Mouse (Mus musculus) hindbrain, embryonic 14.5 days (tissue): ENCODE measurements around the gene Pkd2l1. TPM values are rescaled to one million over a fixed set of nuclear protein-coding genes. Genes with fewer than 3 reads are reported as not detected.

Source experiments
- ATAC-seq: fragments of 200-750 bp; cut with Nextera tagmentation; 2 replicates; pipeline ENCODE4 v1.8.0; 2017; ENCODE audit warnings: moderate number of reproducible peaks, mild to moderate bottlenecking, moderate TSS enrichment, moderate library complexity; ENCODE audit not compliant: low FRiP score
- DNase-seq: peaks from one replicate; pipeline ENCODE4 v3.0.0-alpha.2; 2015; ENCODE audit warnings: low spot score
- H3K27ac ChIP-seq: fragments of 300-500 bp; sonication (generic); 2 replicates; pipeline ENCODE4 v1.5.1; 2014; ENCODE audit warnings: mild to moderate bottlenecking, moderate library complexity
- H3K27me3 ChIP-seq: fragments of 300-500 bp; sonication (generic); 2 replicates; pipeline ENCODE4 v1.6.1; 2014; ENCODE audit warnings: mild to moderate bottlenecking, low read length, mixed read lengths; ENCODE audit not compliant: control insufficient read depth, insufficient read depth
- H3K36me3 ChIP-seq: fragments of 300-500 bp; sonication (generic); replicated peaks from 2 replicates; pipeline ENCODE4 v1.6.1; 2014; ENCODE audit not compliant: control insufficient read depth, insufficient read depth
- H3K4me1 ChIP-seq: fragments of 300-500 bp; sonication (generic); replicated peaks from 2 replicates; pipeline ENCODE4 v1.6.1; 2014; ENCODE audit warnings: antibody characterized with exemption, low read length, mixed read lengths; ENCODE audit not compliant: control insufficient read depth, insufficient read depth
- H3K4me2 ChIP-seq: fragments of 300-500 bp; sonication (generic); replicated peaks from 2 replicates; pipeline ENCODE4 v1.6.1; 2014; ENCODE audit warnings: mild to moderate bottlenecking, moderate library complexity
- H3K4me3 ChIP-seq: fragments of 300-500 bp; sonication (generic); replicated peaks from 2 replicates; pipeline ENCODE4 v1.5.1; 2014; ENCODE audit warnings: mild to moderate bottlenecking, low read length
- H3K9ac ChIP-seq: fragments of 300-500 bp; sonication (generic); 2 replicates; pipeline ENCODE4 v1.6.1; 2014
- H3K9me3 ChIP-seq: fragments of 300-500 bp; sonication (generic); 2 replicates; pipeline ENCODE4 v1.6.1; 2016; ENCODE audit warnings: low read length; ENCODE audit not compliant: control insufficient read depth
- WGBS: fragments of 180-500 bp; shearing (Covaris S2); extraction: QIAGEN DNeasy Blood & Tissue Kit; methylation state at CpG from one replicate; pipeline ENCODE4 v1.1.7; 2014; 5-methylcytosine and 5-hydroxymethylcytosine counted together
- polyA plus RNA-seq: library from polyadenylated mRNA; unstranded; fragments of >200 nt; fragmentation: Nextera tagmentation; extraction: Ambion mirVana; gene quantifications from 2 replicates; pipeline ENCODE4 v1.2.1, GENCODE M21; 2014

Gene Pkd2l1
- polyA plus RNA-seq, 1 experiment from 2014 or later = 0.43 TPM

GRCm38 (mm10) chr19:44180502-44180901 lies 11.7 kb downstream of the Pkd2l1 start:
- no peak overlapping the region for H3K4me2 ChIP-seq
- H3K9me3 ChIP-seq = 0 out of 2 replicates have a peak, but pooled peaks cover 13% of the 10 kb centered on the region
- H3K4me3 ChIP-seq = no peak overlapping the region
- no peak for ATAC-seq
- H3K27ac ChIP-seq = no peak overlapping the region
- H3K9ac ChIP-seq = no peak overlapping the region
- H3K4me1 ChIP-seq = no peaks in the 10 kb centered on the region
- no peaks in the 10 kb centered on the region for H3K36me3 ChIP-seq
- WGBS = 91% methylated on average over 1 of the region's 1 CpGs
- H3K27me3 ChIP-seq = no peaks in the 10 kb centered on the region
- no peak for DNase-seq

- Histone ChIP-seq H3K4me3 (no peak overlapping the region), H3K27me3 (no peaks in the 10 kb centered on the region), H3K9ac (no peak overlapping the region), H3K27ac (no peak overlapping the region), H3K36me3 (no peaks in the 10 kb centered on the region), H3K9me3 (0 out of 2 replicates have a peak, but pooled peaks cover 13% of the 10 kb centered on the region), H3K4me1 (no peaks in the 10 kb centered on the region), H3K4me2 (no peak overlapping the region)
- DNase-seq = no peak
- no peak for ATAC-seq
- 92% methylated on average over 3 of the region's 3 CpGs for WGBS
These were observed 15.5 kb downstream of the Pkd2l1 start for GRCm38 (mm10) chr19:44176741-44177140.

GRCm38 (mm10) chr19:44174835-44175234 lies 17.4 kb downstream of the Pkd2l1 start:
- no peak overlapping the region for H3K4me2 ChIP-seq
- 0 out of 2 replicates have a peak, but pooled peaks cover 13% of the 10 kb centered on the region for H3K9me3 ChIP-seq
- DNase-seq (no peak), ATAC-seq (no peak)
- WGBS = 73% methylated on average over 8 of the region's 8 CpGs
- no peak overlapping the region for H3K9ac ChIP-seq
- H3K4me3 ChIP-seq = no peak overlapping the region
- no peaks in the 10 kb centered on the region for H3K27me3 ChIP-seq
- H3K4me1 ChIP-seq = no peaks in the 10 kb centered on the region
- no peaks in the 10 kb centered on the region for H3K36me3 ChIP-seq
- no peak overlapping the region for H3K27ac ChIP-seq

- DNase-seq (peak; percentile 73), ATAC-seq (no peak)
- Histone ChIP-seq H3K36me3 (no peaks in the 10 kb centered on the region), H3K4me3 (no peak overlapping the region), H3K9me3 (no peaks in the 10 kb centered on the region), H3K9ac (no peak overlapping the region), H3K27ac (no peak overlapping the region), H3K27me3 (no peaks in the 10 kb centered on the region), H3K4me1 (no peaks in the 10 kb centered on the region), H3K4me2 (no peak overlapping the region)
- WGBS = 16% methylated on average over 3 of the region's 3 CpGs
These were observed 30.7 kb downstream of the Pkd2l1 start for GRCm38 (mm10) chr19:44161515-44161914.

GRCm38 (mm10) chr19:44159386-44159785 lies 32.9 kb downstream of the Pkd2l1 start:
- Histone ChIP-seq H3K4me3 (no peak overlapping the region), H3K9ac (no peak overlapping the region), H3K36me3 (no peaks in the 10 kb centered on the region), H3K9me3 (no peaks in the 10 kb centered on the region), H3K4me2 (no peak overlapping the region), H3K27me3 (no peaks in the 10 kb centered on the region), H3K4me1 (no peaks in the 10 kb centered on the region), H3K27ac (no peak overlapping the region)
- DNase-seq (no peak), ATAC-seq (no peak)
- WGBS = 86% methylated on average over 3 of the region's 3 CpGs

- no peak for ATAC-seq
- Histone ChIP-seq H3K4me1 (no peaks in the 10 kb centered on the region), H3K9me3 (no peaks in the 10 kb centered on the region), H3K27me3 (no peaks in the 10 kb centered on the region), H3K36me3 (no peaks in the 10 kb centered on the region), H3K9ac (no peak overlapping the region), H3K4me3 (no peak overlapping the region), H3K27ac (no peak overlapping the region), H3K4me2 (no peak overlapping the region)
- no peak for DNase-seq
- WGBS = 94% methylated on average over 10 of the region's 10 CpGs
These were observed 35.2 kb downstream of the Pkd2l1 start for GRCm38 (mm10) chr19:44157005-44157404.

- no peak for ATAC-seq
- H3K27me3 ChIP-seq = no peaks in the 10 kb centered on the region; the same call in 1 of the 2 replicates
- no peaks in the 10 kb centered on the region for H3K9me3 ChIP-seq
- H3K4me3 ChIP-seq = no peak overlapping the region
- 86% methylated on average over 5 of the region's 5 CpGs for WGBS
- H3K36me3 ChIP-seq = no peaks in the 10 kb centered on the region
- no peak overlapping the region for H3K9ac ChIP-seq
- H3K4me2 ChIP-seq = no peak overlapping the region
- H3K27ac ChIP-seq = no peak overlapping the region
- no peak for DNase-seq
- no peaks in the 10 kb centered on the region for H3K4me1 ChIP-seq
These were observed 38.5 kb downstream of the Pkd2l1 start for GRCm38 (mm10) chr19:44153781-44154180.

- no peak overlapping the region for H3K4me3 ChIP-seq
- no peak for ATAC-seq
- H3K36me3 ChIP-seq = peaks cover 7% of the 10 kb centered on the region; the same call in 1 of the 2 replicates
- no peak for DNase-seq
- no peak overlapping the region for H3K4me2 ChIP-seq
- no peak overlapping the region for H3K27ac ChIP-seq
- H3K9me3 ChIP-seq = no peaks in the 10 kb centered on the region
- H3K4me1 ChIP-seq = peaks cover 17% of the 10 kb centered on the region; the same call in 1 of the 2 replicates
- 71% methylated on average over 2 of the region's 2 CpGs for WGBS
- no peak overlapping the region for H3K9ac ChIP-seq
- no peaks in the 10 kb centered on the region; the same call in 1 of the 2 replicates for H3K27me3 ChIP-seq
These were observed 43.3 kb downstream of the Pkd2l1 start for GRCm38 (mm10) chr19:44148991-44149390.

GRCm38 (mm10) chr19:44148345-44148744 lies 43.9 kb downstream of the Pkd2l1 start:
- DNase-seq (no peak), ATAC-seq (no peak)
- Histone ChIP-seq H3K36me3 (peaks cover 13% of the 10 kb centered on the region), H3K9ac (no peak overlapping the region), H3K27me3 (no peaks in the 10 kb centered on the region; the same call in 1 of the 2 replicates), H3K4me1 (peaks cover 17% of the 10 kb centered on the region; the same call in 1 of the 2 replicates), H3K4me2 (no peak overlapping the region), H3K27ac (no peak overlapping the region), H3K9me3 (no peaks in the 10 kb centered on the region), H3K4me3 (no peak overlapping the region)
- 32% methylated on average over 2 of the region's 2 CpGs for WGBS

- H3K9ac ChIP-seq = no peak overlapping the region
- no peak for DNase-seq
- no peak overlapping the region for H3K4me3 ChIP-seq
- no peaks in the 10 kb centered on the region for H3K9me3 ChIP-seq
- H3K27me3 ChIP-seq = no peaks in the 10 kb centered on the region; the same call in 1 of the 2 replicates
- WGBS = 98% methylated on average over 8 of the region's 8 CpGs
- no peak overlapping the region for H3K4me2 ChIP-seq
- no peak for ATAC-seq
- peaks cover 17% of the 10 kb centered on the region; the same call in 1 of the 2 replicates for H3K4me1 ChIP-seq
- H3K27ac ChIP-seq = no peak overlapping the region
- H3K36me3 ChIP-seq = peaks cover 27% of the 10 kb centered on the region
These were observed 45.3 kb downstream of the Pkd2l1 start for GRCm38 (mm10) chr19:44146951-44147350.
